Mouse (Mus musculus) right cerebral cortex, postnatal 10 days (tissue): ENCODE data around the gene Ninj1.
A peak's percentile ranks its signal among the peaks of the same experiment; 100 is the strongest.

Source experiments
- DNase-seq, 2 experiments: peaks; one replicate each; pipeline ENCODE4 v3.0.0; 2021; ENCODE audit warnings: low spot score in 2 of 2

Gene Ninj1

GRCm38 (mm10) chr13:49196211-49196610, 8.9 kb downstream of the Ninj1 start:
- DNase-seq: no peak

- DNase-seq: peak; percentile 79 to 80
These were observed 9.5 kb downstream of the Ninj1 start for GRCm38 (mm10) chr13:49196766-49197165.

GRCm38 (mm10) chr13:49198734-49199133, 11.4 kb downstream of the Ninj1 start:
- DNase-seq: no peak

GRCm38 (mm10) chr13:49199891-49200290, 12.6 kb downstream of the Ninj1 start:
- no peak for DNase-seq

- no peak for DNase-seq
These were observed 13.4 kb downstream of the Ninj1 start for GRCm38 (mm10) chr13:49200688-49201087.

GRCm38 (mm10) chr13:49202556-49202955, 15.3 kb downstream of the Ninj1 start:
- DNase-seq: no peak

GRCm38 (mm10) chr13:49205381-49205998, 18.2 kb downstream of the Ninj1 start:
- DNase-seq: peak; percentile 83 to 86

- no peak for DNase-seq
These were observed 19.1 kb downstream of the Ninj1 start for GRCm38 (mm10) chr13:49206341-49206740.

GRCm38 (mm10) chr13:49209306-49209705, 22.0 kb downstream of the Ninj1 start:
- no peak for DNase-seq

GRCm38 (mm10) chr13:49212711-49213500, 25.6 kb downstream of the Ninj1 start:
- no peak for DNase-seq

- DNase-seq: no peak
These were observed 26.2 kb downstream of the Ninj1 start for GRCm38 (mm10) chr13:49213531-49213932.

- DNase-seq: no peak
These were observed 27.2 kb downstream of the Ninj1 start for GRCm38 (mm10) chr13:49214454-49214853.

GRCm38 (mm10) chr13:49215128-49215503, 27.8 kb downstream of the Ninj1 start:
- no peak for DNase-seq

- peak; percentile 92 to 94 for DNase-seq
These were observed 28.4 kb downstream of the Ninj1 start, which contains the start of gene Card19 for GRCm38 (mm10) chr13:49215504-49216219. Card19 (minus strand) TSS chr13:49216037.

- DNase-seq: no peak
These were observed 28.9 kb downstream of the Ninj1 start for GRCm38 (mm10) chr13:49216220-49216552.

GRCm38 (mm10) chr13:49216808-49217561, 29.7 kb downstream of the Ninj1 start:
- DNase-seq: no peak

GRCm38 (mm10) chr13:49218651-49219050, 31.4 kb downstream of the Ninj1 start:
- no peak for DNase-seq

GRCm38 (mm10) chr13:49219367-49219766, 32.1 kb downstream of the Ninj1 start:
- no peak for DNase-seq

- no peak for DNase-seq
These were observed 33.6 kb downstream of the Ninj1 start for GRCm38 (mm10) chr13:49220912-49221311.

- no peak for DNase-seq
These were observed 37.0 kb downstream of the Ninj1 start for GRCm38 (mm10) chr13:49224314-49224713.

GRCm38 (mm10) chr13:49224729-49225128, 37.4 kb downstream of the Ninj1 start:
- no peak for DNase-seq

- no peak for DNase-seq
These were observed 37.9 kb downstream of the Ninj1 start for GRCm38 (mm10) chr13:49225159-49225558.
